Mouse (Mus musculus) neural tube, embryonic 10.5 days (tissue): ENCODE results near the gene Igf2r.
A peak's percentile ranks its signal among the peaks of the same experiment; 100 is the strongest.
"Not testable (repeated sequence)": the region's sequence is repeated elsewhere in the genome, so short reads cannot be mapped to it uniquely, and the experiment has no call there.

Source experiments
- DNase-seq: peaks from one replicate; pipeline ENCODE4 v3.0.0-alpha.2; 2017; ENCODE audit warnings: low spot score; ENCODE audit errors: extremely low spot score

Igf2r gene

GRCm38 (mm10) chr17:12675646-12676045 lies 93.8 kb downstream of the Igf2r start, which contains the start of gene Slc22a1:
Gene Slc22a1 (minus strand): TSS chr17:12675829.
- DNase-seq = no peak

GRCm38 (mm10) chr17:12674980-12675379 lies 94.5 kb downstream of the Igf2r start:
- DNase-seq = not testable (repeated sequence)

- no peak for DNase-seq
These were observed 95.6 kb downstream of the Igf2r start for GRCm38 (mm10) chr17:12673871-12674270.

- peak; percentile 36 for DNase-seq
These were observed 97.1 kb downstream of the Igf2r start for GRCm38 (mm10) chr17:12672285-12672790.

GRCm38 (mm10) chr17:12671029-12671605 lies 98.3 kb downstream of the Igf2r start:
- DNase-seq = no peak

- no peak for DNase-seq
These were observed 100.1 kb downstream of the Igf2r start for GRCm38 (mm10) chr17:12669363-12669679.

GRCm38 (mm10) chr17:12668478-12669362 lies 100.7 kb downstream of the Igf2r start:
- DNase-seq = peak; percentile 42

- no peak for DNase-seq
These were observed 105.3 kb downstream of the Igf2r start for GRCm38 (mm10) chr17:12664156-12664555.

GRCm38 (mm10) chr17:12660572-12661260 lies 108.7 kb downstream of the Igf2r start:
- DNase-seq = peak; percentile 29

GRCm38 (mm10) chr17:12659233-12659632 lies 110.2 kb downstream of the Igf2r start:
- no peak for DNase-seq

- DNase-seq = no peak
These were observed 110.7 kb downstream of the Igf2r start for GRCm38 (mm10) chr17:12658784-12659183.

GRCm38 (mm10) chr17:12655826-12656225 lies 113.6 kb downstream of the Igf2r start:
- no peak for DNase-seq

- DNase-seq = no peak
These were observed 115.4 kb downstream of the Igf2r start for GRCm38 (mm10) chr17:12654061-12654460.

- DNase-seq = no peak
These were observed 116.9 kb downstream of the Igf2r start for GRCm38 (mm10) chr17:12652604-12653003.

- no peak for DNase-seq
These were observed 124.0 kb downstream of the Igf2r start for GRCm38 (mm10) chr17:12645461-12645860.

GRCm38 (mm10) chr17:12641087-12641486 lies 128.4 kb downstream of the Igf2r start:
- DNase-seq = no peak

GRCm38 (mm10) chr17:12639585-12639984 lies 129.9 kb downstream of the Igf2r start:
- DNase-seq = no peak

GRCm38 (mm10) chr17:12634814-12635213 lies 134.7 kb downstream of the Igf2r start:
- no peak for DNase-seq
